Mouse (Mus musculus) lung, postnatal 25 days (tissue): ENCODE data around the gene Gm11236.
"Not testable (repeated sequence)": the region's sequence is repeated elsewhere in the genome, so short reads cannot be mapped to it uniquely, and the experiment has no call there.

Source experiments
- DNase-seq: peaks from one replicate; pipeline ENCODE4 v3.0.0; 2022; ENCODE audit warnings: low spot score

Gene Gm11236

DNA sequence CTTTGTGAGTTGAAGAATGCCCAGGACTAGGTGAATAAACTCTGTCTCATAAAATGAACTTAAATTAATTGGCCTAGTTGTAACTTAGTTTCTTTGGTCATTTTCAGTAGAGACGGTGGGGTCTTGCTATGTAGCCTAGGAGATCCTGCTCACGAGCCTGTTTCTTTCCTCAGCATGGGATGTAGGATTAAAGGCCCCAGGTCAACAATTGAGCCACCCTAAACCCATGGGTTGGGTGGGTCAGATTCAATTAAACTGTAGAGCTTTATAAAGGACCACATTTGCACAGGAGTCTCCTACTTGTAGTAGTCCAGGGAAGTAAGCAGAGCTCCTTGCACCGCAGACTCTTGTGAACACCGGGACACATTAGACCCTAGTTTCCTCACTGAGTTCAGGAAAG is at the start of gene Gm11236:
Gm11236 (plus strand) TSS at position 301 of the 400 bp plus-strand sequence.
- DNase-seq: not testable (repeated sequence)

DNA sequence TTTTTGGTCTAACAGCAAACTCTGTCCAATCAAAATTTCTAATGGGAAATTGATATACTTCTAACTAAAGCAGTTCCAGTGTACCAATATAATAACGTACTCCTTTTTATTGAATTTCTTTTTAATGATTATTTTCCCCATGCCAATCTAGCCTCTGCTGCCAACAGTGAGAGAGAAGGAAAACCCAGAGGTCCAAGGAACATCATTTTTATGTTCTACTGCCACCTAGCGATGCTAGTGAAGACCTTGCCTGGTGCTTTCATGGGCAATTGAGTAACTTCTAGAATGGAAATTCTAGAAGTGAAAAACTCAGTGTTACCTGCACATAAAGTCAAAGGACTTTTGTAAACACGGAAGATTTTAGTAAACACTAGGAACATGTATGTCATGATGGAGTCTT is 38.7 kb upstream of the Gm11236 start:
- DNase-seq: no peak

DNA sequence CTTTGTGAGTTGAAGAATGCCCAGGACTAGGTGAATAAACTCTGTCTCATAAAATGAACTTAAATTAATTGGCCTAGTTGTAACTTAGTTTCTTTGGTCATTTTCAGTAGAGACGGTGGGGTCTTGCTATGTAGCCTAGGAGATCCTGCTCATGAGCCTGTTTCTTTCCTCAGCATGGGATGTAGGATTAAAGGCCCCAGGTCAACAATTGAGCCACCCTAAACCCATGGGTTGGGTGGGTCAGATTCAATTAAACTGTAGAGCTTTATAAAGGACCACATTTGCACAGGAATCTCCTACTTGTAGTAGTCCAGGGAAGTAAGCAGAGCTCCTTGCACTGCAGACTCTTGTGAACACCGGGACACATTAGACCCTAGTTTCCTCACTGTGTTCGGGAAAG is 30.3 kb upstream of the Gm11236 start, which contains the start of gene Gm11238:
Gm11238 (plus strand) TSS at position 301 of the 400 bp plus-strand sequence.
- DNase-seq: not testable (repeated sequence)

DNA sequence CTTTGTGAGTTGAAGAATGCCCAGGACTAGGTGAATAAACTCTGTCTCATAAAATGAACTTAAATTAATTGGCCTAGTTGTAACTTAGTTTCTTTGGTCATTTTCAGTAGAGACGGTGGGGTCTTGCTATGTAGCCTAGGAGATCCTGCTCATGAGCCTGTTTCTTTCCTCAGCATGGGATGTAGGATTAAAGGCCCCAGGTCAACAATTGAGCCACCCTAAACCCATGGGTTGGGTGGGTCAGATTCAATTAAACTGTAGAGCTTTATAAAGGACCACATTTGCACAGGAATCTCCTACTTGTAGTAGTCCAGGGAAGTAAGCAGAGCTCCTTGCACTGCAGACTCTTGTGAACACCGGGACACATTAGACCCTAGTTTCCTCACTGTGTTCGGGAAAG is 15.2 kb upstream of the Gm11236 start, which contains the start of gene Gm11237:
Gm11237 (plus strand) TSS at position 301 of the 400 bp plus-strand sequence.
- DNase-seq: not testable (repeated sequence)

DNA sequence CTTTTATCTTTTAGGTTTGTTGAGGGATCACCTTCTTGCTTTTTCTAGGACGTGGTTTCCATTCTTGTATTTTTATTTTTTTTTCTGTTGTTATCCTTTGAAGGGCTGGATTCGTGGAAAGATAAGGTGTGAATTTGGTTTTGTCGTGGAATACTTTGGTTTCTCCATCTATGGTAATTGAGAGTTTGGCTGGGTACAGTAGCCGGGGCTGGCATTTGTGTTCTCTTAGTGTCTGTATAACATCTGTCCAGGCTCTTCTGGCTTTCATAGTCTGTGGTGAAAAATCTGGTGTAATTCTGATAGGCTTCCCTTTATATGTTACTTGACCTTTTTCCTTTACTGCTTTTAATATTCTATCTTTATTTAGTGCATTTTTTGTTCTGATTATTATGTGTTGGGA is 23.9 kb downstream of the Gm11236 start:
- DNase-seq: not testable (repeated sequence)

DNA sequence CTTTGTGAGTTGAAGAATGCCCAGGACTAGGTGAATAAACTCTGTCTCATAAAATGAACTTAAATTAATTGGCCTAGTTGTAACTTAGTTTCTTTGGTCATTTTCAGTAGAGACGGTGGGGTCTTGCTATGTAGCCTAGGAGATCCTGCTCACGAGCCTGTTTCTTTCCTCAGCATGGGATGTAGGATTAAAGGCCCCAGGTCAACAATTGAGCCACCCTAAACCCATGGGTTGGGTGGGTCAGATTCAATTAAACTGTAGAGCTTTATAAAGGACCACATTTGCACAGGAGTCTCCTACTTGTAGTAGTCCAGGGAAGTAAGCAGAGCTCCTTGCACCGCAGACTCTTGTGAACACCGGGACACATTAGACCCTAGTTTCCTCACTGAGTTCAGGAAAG is 30.1 kb downstream of the Gm11236 start, which contains the start of gene Gm11239:
Gm11239 (plus strand) TSS at position 301 of the 400 bp plus-strand sequence.
- DNase-seq: not testable (repeated sequence)

DNA sequence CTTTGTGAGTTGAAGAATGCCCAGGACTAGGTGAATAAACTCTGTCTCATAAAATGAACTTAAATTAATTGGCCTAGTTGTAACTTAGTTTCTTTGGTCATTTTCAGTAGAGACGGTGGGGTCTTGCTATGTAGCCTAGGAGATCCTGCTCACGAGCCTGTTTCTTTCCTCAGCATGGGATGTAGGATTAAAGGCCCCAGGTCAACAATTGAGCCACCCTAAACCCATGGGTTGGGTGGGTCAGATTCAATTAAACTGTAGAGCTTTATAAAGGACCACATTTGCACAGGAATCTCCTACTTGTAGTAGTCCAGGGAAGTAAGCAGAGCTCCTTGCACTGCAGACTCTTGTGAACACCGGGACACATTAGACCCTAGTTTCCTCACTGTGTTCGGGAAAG is 45.3 kb downstream of the Gm11236 start, which contains the start of gene Gm428:
Gm428 (plus strand) TSS at position 301 of the 400 bp plus-strand sequence.
- DNase-seq: not testable (repeated sequence)
